Mouse (Mus musculus) myocyte (in vitro differentiated cells): Measurements from ENCODE around the gene Eda. TPM values are rescaled to one million over a fixed set of nuclear protein-coding genes. Genes with fewer than 3 reads are reported as not detected.

ENCODE experiments used
- H3K27me3 ChIP-seq: one replicate; pipeline ENCODE4 v1.6.1; 2011; ENCODE audit not compliant: control insufficient read depth, insufficient read depth, insufficient read length
- H3K36me3 ChIP-seq: one replicate; pipeline ENCODE4 v1.6.1; 2011; ENCODE audit not compliant: control insufficient read depth, insufficient read depth
- H3K4me2 ChIP-seq: one replicate; pipeline ENCODE4 v1.6.1; 2011; ENCODE audit warnings: low read depth, control low read depth
- H3K4me3 ChIP-seq: one replicate; pipeline ENCODE4 v1.5.1; 2011; ENCODE audit warnings: mild to moderate bottlenecking, control low read depth, moderate library complexity
- H3K79me2 ChIP-seq: one replicate; pipeline ENCODE4 v1.6.1; 2011; ENCODE audit not compliant: control insufficient read depth, insufficient read depth
- H3ac ChIP-seq: one replicate; pipeline ENCODE4 v1.6.1; 2011; ENCODE audit not compliant: control insufficient read depth, insufficient read length
- CEBPB ChIP-seq: IDR thresholded peaks from 2 replicates; pipeline ENCODE4 v1.6.1; 2011; ENCODE audit warnings: mild to moderate bottlenecking, moderate library complexity; ENCODE audit not compliant: poor library complexity, insufficient read depth, severe bottlenecking
- E2F4 ChIP-seq: IDR thresholded peaks from one replicate; pipeline ENCODE4 v1.6.1; 2011; ENCODE audit warnings: mild to moderate bottlenecking, control low read depth, moderate library complexity; ENCODE audit not compliant: insufficient read depth
- MAX ChIP-seq: IDR thresholded peaks from one replicate; pipeline ENCODE4 v1.6.1; 2011; ENCODE audit warnings: low read depth, mild to moderate bottlenecking, control low read depth
- MYOD1 ChIP-seq, 3 experiments: IDR thresholded peaks; one replicate each; pipeline ENCODE4 v1.6.1; 2011; ENCODE audit warnings: control low read depth in 2 of 3, low read depth in 2 of 3, mild to moderate bottlenecking in 2 of 3, moderate library complexity in 1 of 3; ENCODE audit not compliant: insufficient read length in 2 of 3, control insufficient read depth in 1 of 3
- MYOG ChIP-seq, 3 experiments: IDR thresholded peaks; one replicate each; pipeline ENCODE4 v1.6.1; 2011; ENCODE audit warnings: control low read depth in 2 of 3, low read depth in 2 of 3, mild to moderate bottlenecking in 2 of 3; ENCODE audit not compliant: insufficient read length in 2 of 3, control insufficient read depth in 1 of 3, insufficient read depth in 1 of 3
- POLR2A ChIP-seq: IDR thresholded peaks from one replicate; pipeline ENCODE4 v1.6.1; 2011; ENCODE audit warnings: low read depth, mild to moderate bottlenecking, control low read depth, moderate library complexity; ENCODE audit not compliant: insufficient read length
- POLR2AphosphoS2 ChIP-seq: IDR thresholded peaks from one replicate; pipeline ENCODE4 v1.6.1; 2011; ENCODE audit warnings: low read depth, control low read depth; ENCODE audit not compliant: insufficient read length
- REST ChIP-seq: IDR thresholded peaks from one replicate; pipeline ENCODE4 v1.6.1; 2011; ENCODE audit warnings: mild to moderate bottlenecking, control low read depth, moderate library complexity; ENCODE audit not compliant: insufficient read depth, insufficient read length
- SRF ChIP-seq: IDR thresholded peaks from one replicate; pipeline ENCODE4 v1.6.1; 2011; ENCODE audit warnings: low read depth; ENCODE audit not compliant: control insufficient read depth, insufficient read length
- TCF12 ChIP-seq: IDR thresholded peaks from one replicate; pipeline ENCODE4 v1.6.1; 2011; ENCODE audit warnings: mild to moderate bottlenecking, control low read depth; ENCODE audit not compliant: poor library complexity, insufficient read depth, severe bottlenecking
- TCF3 ChIP-seq: IDR thresholded peaks from one replicate; pipeline ENCODE4 v1.6.1; 2011; ENCODE audit warnings: low read depth, control low read depth; ENCODE audit not compliant: insufficient read length
- USF1 ChIP-seq: IDR thresholded peaks from one replicate; pipeline ENCODE4 v1.6.1; 2011; ENCODE audit warnings: low read depth, mild to moderate bottlenecking, control low read depth, moderate library complexity
- polyA plus RNA-seq: library from polyadenylated mRNA; unstranded; fragments of >200 nt; fragmentation: generic; extraction: Trizol; gene quantifications from one replicate; pipeline ENCODE4 v1.2.1, GENCODE M21; 2012; ENCODE audit warnings: missing spikeins

Gene Eda
- polyA plus RNA-seq, 1 experiment, result 0.05 TPM

- no peak overlapping the region for H3ac ChIP-seq
- H3K27me3 ChIP-seq, result no peaks in the 10 kb centered on the region
- no peak overlapping the region for H3K4me2 ChIP-seq
- no peaks in the 10 kb centered on the region for H3K79me2 ChIP-seq
- TF ChIP-seq POLR2AphosphoS2 (no peak), MYOD1 (IDR thresholded peaks at IDR 0.05; ENCODE audit: control insufficient read depth in 1 of 3, insufficient read length in 2 of 3, low read depth in 2 of 3) (no peak), SRF (no peak), CEBPB (no peak), REST (no peak), POLR2A (no peak), E2F4 (no peak), MYOG (IDR thresholded peaks at IDR 0.05; ENCODE audit: control insufficient read depth in 1 of 3, insufficient read depth in 1 of 3, insufficient read length in 2 of 3, low read depth in 2 of 3) (no peak)
- no peak overlapping the region for H3K4me3 ChIP-seq
- H3K36me3 ChIP-seq, result no peaks in the 10 kb centered on the region
These were observed 419.6 kb downstream of the Eda start for GRCm38 (mm10) chrX:100395026-100395425.

DNA sequence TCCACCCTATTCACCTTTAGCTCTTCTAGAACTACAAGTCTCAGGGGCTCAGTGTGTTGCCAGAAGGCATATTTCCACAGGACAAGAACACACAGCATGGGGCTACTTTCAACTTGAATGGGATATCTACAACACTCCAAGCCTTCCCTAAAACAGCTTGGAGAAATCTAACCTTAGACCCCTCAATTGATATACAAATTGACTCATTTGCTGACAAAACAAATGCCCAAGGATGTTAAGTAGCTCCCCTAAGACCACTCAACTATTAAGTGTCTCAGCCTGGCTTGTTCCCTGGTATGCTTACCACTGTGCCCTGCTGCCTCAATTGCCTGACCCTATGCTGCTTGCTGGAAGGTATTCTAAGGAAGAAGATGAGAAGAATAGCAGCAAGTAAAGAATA is 425.5 kb downstream of the Eda start:
- H3K4me3 ChIP-seq, result no peak overlapping the region
- H3ac ChIP-seq, result no peak overlapping the region
- no peak overlapping the region for H3K4me2 ChIP-seq
- H3K36me3 ChIP-seq, result no peaks in the 10 kb centered on the region
- no peak for TF ChIP-seq TCF12
- no peak for TF ChIP-seq MAX
- TF ChIP-seq TCF3, result no peak
- no peak for TF ChIP-seq E2F4
- no peak for TF ChIP-seq MYOD1 (IDR thresholded peaks at IDR 0.05; ENCODE audit: control insufficient read depth in 1 of 3, insufficient read length in 2 of 3, low read depth in 2 of 3)
- no peak for TF ChIP-seq SRF
- no peak for TF ChIP-seq REST
- no peak for TF ChIP-seq CEBPB
- no peak for TF ChIP-seq POLR2AphosphoS2
- no peak for TF ChIP-seq MYOG (IDR thresholded peaks at IDR 0.05; ENCODE audit: control insufficient read depth in 1 of 3, insufficient read depth in 1 of 3, insufficient read length in 2 of 3, low read depth in 2 of 3)
- no peak for TF ChIP-seq POLR2A
- no peak for TF ChIP-seq USF1
- no peaks in the 10 kb centered on the region for H3K27me3 ChIP-seq
- H3K79me2 ChIP-seq, result no peaks in the 10 kb centered on the region

DNA sequence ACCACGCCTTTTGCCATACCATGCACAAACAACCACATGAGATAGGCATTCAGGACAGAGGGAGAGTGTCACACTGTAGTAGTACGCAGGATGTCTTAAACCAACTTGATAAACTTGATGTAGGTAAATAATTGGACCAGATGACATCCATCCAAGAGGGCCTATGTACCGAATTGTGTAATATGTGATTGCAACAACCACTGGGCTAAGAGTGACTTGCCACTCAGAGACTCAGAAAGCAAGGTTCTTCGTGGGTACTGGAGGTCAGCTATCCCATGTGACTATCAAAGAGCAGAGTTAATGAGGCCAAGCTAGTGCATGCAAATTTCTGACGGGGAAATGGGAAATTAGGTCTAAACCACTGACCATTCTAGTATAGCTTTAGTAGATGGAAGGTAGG is 426.3 kb downstream of the Eda start:
- no peaks in the 10 kb centered on the region for H3K79me2 ChIP-seq
- no peaks in the 10 kb centered on the region for H3K36me3 ChIP-seq
- H3K27me3 ChIP-seq, result no peaks in the 10 kb centered on the region
- TF ChIP-seq MYOD1 (IDR thresholded peaks at IDR 0.05; ENCODE audit: control insufficient read depth in 1 of 3, insufficient read length in 2 of 3, low read depth in 2 of 3) (no peak), REST (no peak), MAX (no peak), TCF3 (no peak), CEBPB (no peak), E2F4 (no peak), POLR2A (no peak), USF1 (no peak), MYOG (IDR thresholded peaks at IDR 0.05; ENCODE audit: control insufficient read depth in 1 of 3, insufficient read depth in 1 of 3, insufficient read length in 2 of 3, low read depth in 2 of 3) (no peak), SRF (no peak)
- no peak overlapping the region for H3ac ChIP-seq
- H3K4me3 ChIP-seq, result no peak overlapping the region
- no peak overlapping the region for H3K4me2 ChIP-seq

- no peak overlapping the region for H3ac ChIP-seq
- no peaks in the 10 kb centered on the region for H3K36me3 ChIP-seq
- no peaks in the 10 kb centered on the region for H3K27me3 ChIP-seq
- no peaks in the 10 kb centered on the region for H3K79me2 ChIP-seq
- H3K4me2 ChIP-seq, result no peak overlapping the region
- TF ChIP-seq MAX, result no peak
- no peak for TF ChIP-seq POLR2A
- no peak for TF ChIP-seq USF1
- TF ChIP-seq MYOD1 (IDR thresholded peaks at IDR 0.05; ENCODE audit: control insufficient read depth in 1 of 3, insufficient read length in 2 of 3, low read depth in 2 of 3), result no peak
- no peak for TF ChIP-seq POLR2AphosphoS2
- no peak for TF ChIP-seq MYOG (IDR thresholded peaks at IDR 0.05; ENCODE audit: control insufficient read depth in 1 of 3, insufficient read depth in 1 of 3, insufficient read length in 2 of 3, low read depth in 2 of 3)
- TF ChIP-seq SRF, result no peak
- no peak for TF ChIP-seq TCF12
- no peak for TF ChIP-seq E2F4
- no peak for TF ChIP-seq REST
- TF ChIP-seq TCF3, result no peak
- TF ChIP-seq CEBPB, result no peak
- no peak overlapping the region for H3K4me3 ChIP-seq
These were observed 433.8 kb downstream of the Eda start for GRCm38 (mm10) chrX:100409245-100409644.

DNA sequence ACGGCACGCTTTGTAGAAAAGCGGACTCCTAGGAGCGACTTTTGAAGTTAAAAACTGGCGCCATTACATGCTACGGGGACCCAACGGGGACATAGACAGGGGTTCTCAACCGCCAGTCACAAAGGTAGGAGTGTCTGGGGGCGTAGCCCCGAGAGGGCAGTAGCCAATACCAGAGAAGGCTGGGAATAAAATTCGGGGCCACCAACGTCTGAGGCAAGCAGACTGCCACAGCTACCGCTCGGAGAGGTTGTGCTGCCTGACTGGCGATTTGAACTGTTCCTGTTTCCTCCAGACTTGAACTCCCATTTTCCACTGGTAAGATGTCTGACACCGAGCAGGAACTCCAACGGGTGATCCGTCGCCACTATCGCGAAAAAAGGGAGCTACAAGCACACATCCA is 453.3 kb downstream of the Eda start, which contains the start of gene Otud6a:
TSS of gene Otud6a (plus strand) at position 321 of the 400 bp plus-strand sequence.
- H3K36me3 ChIP-seq, result no peaks in the 10 kb centered on the region
- no peak within 1 kb of the TSS for H3K4me3 ChIP-seq
- no peaks in the 10 kb centered on the region for H3K79me2 ChIP-seq
- H3ac ChIP-seq, result no peak within 1 kb of the TSS
- H3K27me3 ChIP-seq, result no peaks in the 10 kb centered on the region
- H3K4me2 ChIP-seq, result no peak within 1 kb of the TSS
- TF ChIP-seq MYOG (IDR thresholded peaks at IDR 0.05; ENCODE audit: control insufficient read depth in 1 of 3, insufficient read depth in 1 of 3, insufficient read length in 2 of 3, low read depth in 2 of 3) (no peak), REST (no peak), MAX (no peak), CEBPB (no peak), TCF3 (no peak), POLR2A (no peak), SRF (no peak), USF1 (no peak), E2F4 (no peak), POLR2AphosphoS2 (no peak), TCF12 (no peak), MYOD1 (IDR thresholded peaks at IDR 0.05; ENCODE audit: control insufficient read depth in 1 of 3, insufficient read length in 2 of 3, low read depth in 2 of 3) (no peak)
